Mouse (Mus musculus) T-helper 17 cell (primary cell): ENCODE measurements around the gene Otulin.

Experiments
- in situ Hi-C, 2 experiments: fragments of 300-600 bp; cut with MboI, MseI; formaldehyde crosslinking; loops; 1 replicate in 1 of 2; 2 replicates in 1 of 2; pipeline ENCODE4 v1.15.1; 2025; ENCODE audit warnings: high pct_unique_total_duplicates in 2 of 2

The Otulin gene

GRCm38 (mm10) chr15:27617227-27617626, 13.3 kb downstream of the Otulin start:
- in situ Hi-C loops = no loop called here

- in situ Hi-C loops = no loop called here
These were observed 14.3 kb downstream of the Otulin start for GRCm38 (mm10) chr15:27616159-27616558.

GRCm38 (mm10) chr15:27613255-27613654, 17.2 kb downstream of the Otulin start:
- in situ Hi-C loops = no loop called here

- in situ Hi-C loops = no loop called here
These were observed 17.8 kb downstream of the Otulin start for GRCm38 (mm10) chr15:27612533-27613221.

- in situ Hi-C loops = no loop called here
These were observed 20.9 kb downstream of the Otulin start for GRCm38 (mm10) chr15:27609554-27609953.

GRCm38 (mm10) chr15:27605252-27605651, 25.2 kb downstream of the Otulin start:
- in situ Hi-C loops = no loop called here

GRCm38 (mm10) chr15:27604558-27604957, 25.9 kb downstream of the Otulin start:
- in situ Hi-C loops = no loop called here

GRCm38 (mm10) chr15:27600524-27600923, 30.0 kb downstream of the Otulin start:
- in situ Hi-C loops = no loop called here

- in situ Hi-C loops = loop anchor here (10.0 to 25.0 kb wide), 2 partner anchors 134 to 1612 kb away; partner anchors contain the start of genes Ank (in 1 of the 2) and Zfp622 (in 1 of the 2)
These were observed 31.6 kb downstream of the Otulin start for GRCm38 (mm10) chr15:27598786-27599385.

GRCm38 (mm10) chr15:27597516-27597915, 33.0 kb downstream of the Otulin start:
- in situ Hi-C loops = loop anchor here (10.0 to 25.0 kb wide), 2 partner anchors 133 to 1610 kb away; partner anchors contain the start of genes Ank (in 1 of the 2) and Zfp622 (in 1 of the 2)

- in situ Hi-C loops = loop anchor here (10.0 to 25.0 kb wide), 2 partner anchors 132 to 1609 kb away; partner anchors contain the start of genes Ank (in 1 of the 2) and Zfp622 (in 1 of the 2)
These were observed 33.9 kb downstream of the Otulin start for GRCm38 (mm10) chr15:27596463-27597140.

- in situ Hi-C loops = loop anchor here (10.0 to 25.0 kb wide), 2 partner anchors 131 to 1608 kb away; partner anchors contain the start of genes Ank (in 1 of the 2) and Zfp622 (in 1 of the 2)
These were observed 34.9 kb downstream of the Otulin start for GRCm38 (mm10) chr15:27595560-27595959.

GRCm38 (mm10) chr15:27594973-27595372, 35.5 kb downstream of the Otulin start:
- in situ Hi-C loops = loop anchor here (10.0 to 25.0 kb wide), 2 partner anchors 130 to 1608 kb away; partner anchors contain the start of genes Ank (in 1 of the 2) and Zfp622 (in 1 of the 2)

GRCm38 (mm10) chr15:27593717-27594116, 36.8 kb downstream of the Otulin start:
- in situ Hi-C loops = loop anchor here (10.0 to 25.0 kb wide), 2 partner anchors 129 to 1606 kb away; partner anchors contain the start of genes Ank (in 1 of the 2) and Zfp622 (in 1 of the 2)

GRCm38 (mm10) chr15:27592620-27593320, 37.7 kb downstream of the Otulin start:
- in situ Hi-C loops = loop anchor here (10.0 to 25.0 kb wide), 2 partner anchors 128 to 1605 kb away; partner anchors contain the start of genes Ank (in 1 of the 2) and Zfp622 (in 1 of the 2)

GRCm38 (mm10) chr15:27590812-27591211, 39.7 kb downstream of the Otulin start:
- in situ Hi-C loops = loop anchor here (10.0 to 25.0 kb wide), 2 partner anchors 126 to 1604 kb away; partner anchors contain the start of genes Ank (in 1 of the 2) and Zfp622 (in 1 of the 2)

GRCm38 (mm10) chr15:27588087-27588826, 42.2 kb downstream of the Otulin start:
- in situ Hi-C loops = loop anchor here (5.0 to 25.0 kb wide), 3 partner anchors 123 to 1601 kb away; partner anchors contain the start of genes Ank (in 1 of the 2) and Zfp622 (in 1 of the 2)

- in situ Hi-C loops = loop anchor here (5.0 to 25.0 kb wide), 3 partner anchors 121 to 1599 kb away; partner anchors contain the start of genes Ank (in 1 of the 2) and Zfp622 (in 1 of the 2)
These were observed 44.4 kb downstream of the Otulin start for GRCm38 (mm10) chr15:27586093-27586480.

- in situ Hi-C loops = loop anchor here (5.0 to 25.0 kb wide), 3 partner anchors 121 to 1598 kb away; partner anchors contain the start of genes Ank (in 1 of the 2) and Zfp622 (in 1 of the 2)
These were observed 44.9 kb downstream of the Otulin start for GRCm38 (mm10) chr15:27585466-27586092.
